Mouse (Mus musculus) lung, postnatal 0 days (tissue): ENCODE measurements at regions not wholly inside any gene's neighbourhood (a gene's known extent, or its start where the extent isn't known, plus 50 kb on each side); places are given as distances from the start of the nearest gene placed in this dataset.

Source experiments
- ATAC-seq: fragments of 200-750 bp; cut with Nextera tagmentation; 2 replicates; pipeline ENCODE4 v1.8.0; 2017; ENCODE audit warnings: moderate library complexity
- DNase-seq: peaks from one replicate; pipeline ENCODE4 v3.0.0-alpha.2; 2016; ENCODE audit warnings: low spot score
- H3K27ac ChIP-seq: fragments of 300-500 bp; sonication (generic); 2 replicates; pipeline ENCODE4 v1.5.1; 2014; ENCODE audit warnings: antibody characterized with exemption, mild to moderate bottlenecking, low read length, mixed read lengths
- H3K27me3 ChIP-seq: fragments of 300-500 bp; sonication (generic); replicated peaks from 2 replicates; pipeline ENCODE4 v1.6.1; 2014; ENCODE audit warnings: low read length, mixed read lengths; ENCODE audit not compliant: insufficient read depth
- H3K36me3 ChIP-seq: fragments of 300-500 bp; sonication (generic); 2 replicates; pipeline ENCODE4 v1.6.1; 2014; ENCODE audit warnings: low read length, mixed read lengths; ENCODE audit not compliant: insufficient read depth
- H3K4me1 ChIP-seq: fragments of 300-500 bp; sonication (generic); 2 replicates; pipeline ENCODE4 v1.6.1; 2014; ENCODE audit warnings: antibody characterized with exemption, low read depth, low read length, mixed read lengths; ENCODE audit not compliant: insufficient read depth
- H3K4me2 ChIP-seq: fragments of 300-500 bp; sonication (generic); replicated peaks from 2 replicates; pipeline ENCODE4 v1.6.1; 2014; ENCODE audit warnings: low read depth, mild to moderate bottlenecking, low read length, moderate library complexity, mixed read lengths
- H3K4me3 ChIP-seq: fragments of 300-500 bp; sonication (generic); 2 replicates; pipeline ENCODE4 v1.5.1; 2014; ENCODE audit warnings: low read depth, low read length
- H3K9ac ChIP-seq: fragments of 300-500 bp; sonication (generic); replicated peaks from 2 replicates; pipeline ENCODE4 v1.6.1; 2014; ENCODE audit warnings: low read depth, mild to moderate bottlenecking
- H3K9me3 ChIP-seq: fragments of 300-500 bp; sonication (generic); 2 replicates; pipeline ENCODE4 v1.6.1; 2016; ENCODE audit warnings: low read length, mixed read lengths
- CTCF ChIP-seq: IDR thresholded peaks from 2 replicates; pipeline ENCODE4 v1.5.1; 2016; ENCODE audit warnings: antibody characterized with exemption, mild to moderate bottlenecking
- EP300 ChIP-seq: IDR thresholded peaks from 2 replicates; pipeline ENCODE4 v1.6.1; 2016; ENCODE audit warnings: antibody characterized with exemption, mild to moderate bottlenecking, control low read depth
- WGBS: fragments of 180-500 bp; shearing (Covaris S2); extraction: QIAGEN DNeasy Blood & Tissue Kit; methylation state at CpG from one replicate; pipeline ENCODE4 v1.1.7; 2014; 5-methylcytosine and 5-hydroxymethylcytosine counted together

GRCm38 (mm10) chr8:88972993-88973690 lies 70.8 kb downstream of the Sall1 start:
- Histone ChIP-seq H3K27ac (no peak overlapping the region), H3K4me3 (no peak overlapping the region), H3K9me3 (no peaks in the 10 kb centered on the region), H3K36me3 (no peaks in the 10 kb centered on the region), H3K4me1 (no peaks in the 10 kb centered on the region), H3K4me2 (no peak overlapping the region), H3K27me3 (no peaks in the 10 kb centered on the region), H3K9ac (no peak overlapping the region)
- no peak for TF ChIP-seq EP300
- TF ChIP-seq CTCF, result no peak
- no peak for ATAC-seq
- 56% methylated on average over 15 of the region's 15 CpGs for WGBS
- no peak for DNase-seq

GRCm38 (mm10) chr8:88958843-88959242 lies 85.1 kb downstream of the Sall1 start:
- Histone ChIP-seq H3K4me1 (no peaks in the 10 kb centered on the region), H3K9ac (no peak overlapping the region), H3K9me3 (no peaks in the 10 kb centered on the region), H3K4me3 (no peak overlapping the region), H3K36me3 (no peaks in the 10 kb centered on the region), H3K27ac (no peak overlapping the region), H3K4me2 (no peak overlapping the region), H3K27me3 (no peaks in the 10 kb centered on the region)
- no peak for DNase-seq
- TF ChIP-seq EP300, result no peak
- no peak for TF ChIP-seq CTCF
- no peak for ATAC-seq

- 63% methylated on average over 2 of the region's 2 CpGs for WGBS
- no peaks in the 10 kb centered on the region for H3K9me3 ChIP-seq
- H3K9ac ChIP-seq, result no peak overlapping the region
- no peak for TF ChIP-seq CTCF
- no peak for TF ChIP-seq EP300
- H3K4me3 ChIP-seq, result no peak overlapping the region
- H3K36me3 ChIP-seq, result no peaks in the 10 kb centered on the region
- H3K27ac ChIP-seq, result no peak overlapping the region
- no peaks in the 10 kb centered on the region for H3K4me1 ChIP-seq
- DNase-seq (no peak), ATAC-seq (no peak)
- no peaks in the 10 kb centered on the region for H3K27me3 ChIP-seq
- H3K4me2 ChIP-seq, result no peak overlapping the region
Measured at GRCm38 (mm10) chr8:88953178-88953577, 90.8 kb downstream of the Sall1 start.

GRCm38 (mm10) chr8:88951829-88952155 lies 92.2 kb downstream of the Sall1 start:
- Histone ChIP-seq H3K9ac (no peak overlapping the region), H3K27me3 (no peaks in the 10 kb centered on the region), H3K4me1 (no peaks in the 10 kb centered on the region), H3K9me3 (no peaks in the 10 kb centered on the region), H3K36me3 (no peaks in the 10 kb centered on the region), H3K27ac (no peak overlapping the region), H3K4me2 (no peak overlapping the region), H3K4me3 (no peak overlapping the region)
- TF ChIP-seq EP300, result no peak
- no peak for TF ChIP-seq CTCF
- no peak for ATAC-seq
- 62% methylated on average over 7 of the region's 7 CpGs for WGBS
- no peak for DNase-seq

GRCm38 (mm10) chr8:88951145-88951828 lies 92.7 kb downstream of the Sall1 start:
- Histone ChIP-seq H3K4me2 (no peak overlapping the region), H3K27ac (no peak overlapping the region), H3K4me1 (no peaks in the 10 kb centered on the region), H3K27me3 (no peaks in the 10 kb centered on the region), H3K9me3 (no peaks in the 10 kb centered on the region), H3K4me3 (no peak overlapping the region), H3K36me3 (no peaks in the 10 kb centered on the region), H3K9ac (no peak overlapping the region)
- DNase-seq (no peak), ATAC-seq (no peak)
- WGBS, result 74% methylated on average over 16 of the region's 16 CpGs
- TF ChIP-seq CTCF (no peak), EP300 (no peak)

GRCm38 (mm10) chr8:88949975-88950374 lies 94.0 kb downstream of the Sall1 start:
- no peaks in the 10 kb centered on the region for H3K36me3 ChIP-seq
- ATAC-seq, result no peak
- H3K9ac ChIP-seq, result no peak overlapping the region
- TF ChIP-seq CTCF (no peak), EP300 (no peak)
- H3K27ac ChIP-seq, result no peak overlapping the region
- H3K4me3 ChIP-seq, result no peak overlapping the region
- DNase-seq, result no peak
- no peaks in the 10 kb centered on the region for H3K4me1 ChIP-seq
- H3K27me3 ChIP-seq, result no peaks in the 10 kb centered on the region
- no peak overlapping the region for H3K4me2 ChIP-seq
- WGBS, result 95% methylated on average over 6 of the region's 6 CpGs
- H3K9me3 ChIP-seq, result no peaks in the 10 kb centered on the region
